Mouse (Mus musculus) limb, embryonic 12.5 days (tissue): ENCODE data around the gene Prkcg. TPM values are rescaled to one million over a fixed set of nuclear protein-coding genes. Genes with fewer than 3 reads are reported as not detected.
"Not testable (repeated sequence)": the region's sequence is repeated elsewhere in the genome, so short reads cannot be mapped to it uniquely, and the experiment has no call there.

Source experiments
- ATAC-seq: fragments of 200-750 bp; cut with Nextera tagmentation; 2 replicates; pipeline ENCODE4 v1.8.0; 2017; ENCODE audit warnings: low read depth, moderate TSS enrichment; ENCODE audit not compliant: insufficient number of reproducible peaks, insufficient read depth, low FRiP score, low TSS enrichment
- H3K27ac ChIP-seq: fragments of 300-500 bp; sonication (generic); 2 replicates; pipeline ENCODE4 v1.5.1; 2016; ENCODE audit warnings: mild to moderate bottlenecking, moderate library complexity
- H3K27me3 ChIP-seq: fragments of 300-500 bp; sonication (generic); 2 replicates; pipeline ENCODE4 v1.6.1; 2016; ENCODE audit warnings: mild to moderate bottlenecking, moderate library complexity
- H3K36me3 ChIP-seq: fragments of 300-500 bp; sonication (generic); 2 replicates; pipeline ENCODE4 v1.6.1; 2016; ENCODE audit warnings: mild to moderate bottlenecking, moderate library complexity
- H3K4me1 ChIP-seq: fragments of 300-500 bp; sonication (generic); replicated peaks from 2 replicates; pipeline ENCODE4 v1.6.1; 2016
- H3K4me2 ChIP-seq: fragments of 300-500 bp; sonication (generic); 2 replicates; pipeline ENCODE4 v1.6.1; 2016; ENCODE audit warnings: mild to moderate bottlenecking, moderate library complexity
- H3K4me3 ChIP-seq: fragments of 300-500 bp; sonication (generic); replicated peaks from 2 replicates; pipeline ENCODE4 v1.5.1; 2016; ENCODE audit warnings: mild to moderate bottlenecking
- H3K9ac ChIP-seq: fragments of 300-500 bp; sonication (generic); replicated peaks from 2 replicates; pipeline ENCODE4 v1.6.1; 2016; ENCODE audit warnings: mild to moderate bottlenecking, moderate library complexity
- H3K9me3 ChIP-seq: fragments of 300-500 bp; sonication (generic); 2 replicates; pipeline ENCODE4 v1.6.1; 2016; ENCODE audit warnings: mild to moderate bottlenecking, moderate library complexity
- WGBS: fragments of 180-500 bp; shearing (Covaris S2); methylation state at CpG from one replicate; pipeline ENCODE4 v1.1.7; 2016; 5-methylcytosine and 5-hydroxymethylcytosine counted together
- polyA plus RNA-seq: library from polyadenylated mRNA; unstranded; fragments of >200 nt; fragmentation: Nextera tagmentation; extraction: Ambion mirVana; gene quantifications from 2 replicates; pipeline ENCODE4 v1.2.1, GENCODE M21; 2016

The Prkcg gene
- polyA plus RNA-seq, 1 experiment from 2014 or later, result not detected

GRCm38 (mm10) chr7:3275455-3276170, 13.4 kb upstream of the Prkcg start:
- H3K4me1 ChIP-seq, result no peaks in the 10 kb centered on the region
- 46% methylated on average over 6 of the region's 6 CpGs for WGBS
- no peaks in the 10 kb centered on the region for H3K36me3 ChIP-seq
- H3K27me3 ChIP-seq, result no peaks in the 10 kb centered on the region
- no peak for ATAC-seq
- H3K4me3 ChIP-seq, result no peak overlapping the region
- no peak overlapping the region for H3K4me2 ChIP-seq
- H3K9ac ChIP-seq, result no peak overlapping the region
- H3K27ac ChIP-seq, result 0 out of 2 replicates have a peak overlapping the region, but pooled peaks have one; percentile 29
- no peaks in the 10 kb centered on the region for H3K9me3 ChIP-seq

DNA sequence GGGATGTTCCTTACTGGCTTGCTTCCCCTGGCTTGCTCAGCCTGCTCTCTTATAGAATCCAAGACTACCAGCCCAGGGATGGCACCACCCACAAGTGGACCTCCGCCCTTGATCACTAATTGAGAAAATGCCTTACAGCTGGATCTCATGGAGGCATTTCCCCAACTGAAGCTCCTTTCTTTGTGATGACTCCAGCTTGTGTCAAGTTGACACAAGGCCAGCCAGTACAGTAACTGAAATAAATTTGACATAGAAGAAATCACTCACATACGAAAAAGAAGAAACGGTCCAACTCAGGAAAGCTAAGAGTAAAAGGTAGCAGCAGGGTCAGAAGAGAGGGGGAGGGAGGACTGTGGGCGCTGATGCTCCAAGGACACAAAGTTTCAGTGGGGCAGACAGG, 12.2 kb upstream of the Prkcg start:
- ATAC-seq, H3K36me3 ChIP-seq, H3K4me1 ChIP-seq, H3K9me3 ChIP-seq, H3K4me2 ChIP-seq, H3K9ac ChIP-seq, H3K4me3 ChIP-seq, H3K27me3 ChIP-seq, H3K27ac ChIP-seq: not testable (repeated sequence)
- WGBS, result 41% methylated on average over 4 of the region's 4 CpGs

- Histone ChIP-seq H3K4me3 (no peak overlapping the region), H3K27me3 (no peaks in the 10 kb centered on the region), H3K36me3 (no peaks in the 10 kb centered on the region), H3K4me1 (no peaks in the 10 kb centered on the region), H3K4me2 (no peak overlapping the region), H3K27ac (no peak overlapping the region), H3K9me3 (no peaks in the 10 kb centered on the region), H3K9ac (no peak overlapping the region)
- ATAC-seq, result no peak
- 78% methylated on average over 5 of the region's 5 CpGs for WGBS
Measured at GRCm38 (mm10) chr7:3280080-3280653, 8.8 kb upstream of the Prkcg start.

- no peak overlapping the region for H3K9ac ChIP-seq
- H3K4me1 ChIP-seq, result no peaks in the 10 kb centered on the region
- H3K27me3 ChIP-seq, result no peaks in the 10 kb centered on the region
- H3K36me3 ChIP-seq, result no peaks in the 10 kb centered on the region
- H3K9me3 ChIP-seq, result no peaks in the 10 kb centered on the region
- H3K4me2 ChIP-seq, result no peak overlapping the region
- H3K4me3 ChIP-seq, result no peak overlapping the region
- 50% methylated on average over 8 of the region's 8 CpGs for WGBS
- no peak for ATAC-seq
- no peak overlapping the region for H3K27ac ChIP-seq
Measured at GRCm38 (mm10) chr7:3280654-3281153, 8.3 kb upstream of the Prkcg start.

DNA sequence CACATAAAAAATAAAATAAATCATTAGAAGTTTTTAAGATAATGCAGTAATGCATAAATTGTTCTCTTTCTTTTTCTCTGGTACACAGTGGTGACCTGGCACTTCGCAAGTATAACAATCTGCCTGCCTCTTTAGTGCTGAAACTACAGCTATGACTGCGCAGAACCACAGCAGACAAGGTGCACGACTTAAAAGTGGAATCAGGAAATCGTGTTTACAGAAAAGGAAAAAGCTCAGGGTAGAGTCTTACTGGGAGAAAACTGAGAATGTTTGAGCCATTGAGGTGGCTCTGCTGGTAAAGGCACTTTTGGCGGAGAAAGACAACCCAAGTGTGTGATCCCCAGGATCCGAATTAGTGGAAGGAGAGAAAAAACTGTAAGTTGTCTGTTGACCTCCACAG, 7.2 kb upstream of the Prkcg start:
- Histone ChIP-seq H3K4me3 (no peak overlapping the region), H3K9ac (no peak overlapping the region), H3K4me2 (no peak overlapping the region), H3K36me3 (no peaks in the 10 kb centered on the region), H3K9me3 (no peaks in the 10 kb centered on the region), H3K27me3 (no peaks in the 10 kb centered on the region), H3K4me1 (no peaks in the 10 kb centered on the region), H3K27ac (no peak overlapping the region)
- no peak for ATAC-seq
- 84% methylated on average over 6 of the region's 6 CpGs for WGBS

GRCm38 (mm10) chr7:3283081-3283875, 5.7 kb upstream of the Prkcg start:
- no peak overlapping the region for H3K4me2 ChIP-seq
- ATAC-seq, result no peak
- no peaks in the 10 kb centered on the region for H3K36me3 ChIP-seq
- H3K9ac ChIP-seq, result no peak overlapping the region
- 84% methylated on average over 11 of the region's 11 CpGs for WGBS
- no peak overlapping the region for H3K4me3 ChIP-seq
- H3K9me3 ChIP-seq, result no peaks in the 10 kb centered on the region
- H3K4me1 ChIP-seq, result no peaks in the 10 kb centered on the region
- H3K27ac ChIP-seq, result no peak overlapping the region
- no peaks in the 10 kb centered on the region for H3K27me3 ChIP-seq

DNA sequence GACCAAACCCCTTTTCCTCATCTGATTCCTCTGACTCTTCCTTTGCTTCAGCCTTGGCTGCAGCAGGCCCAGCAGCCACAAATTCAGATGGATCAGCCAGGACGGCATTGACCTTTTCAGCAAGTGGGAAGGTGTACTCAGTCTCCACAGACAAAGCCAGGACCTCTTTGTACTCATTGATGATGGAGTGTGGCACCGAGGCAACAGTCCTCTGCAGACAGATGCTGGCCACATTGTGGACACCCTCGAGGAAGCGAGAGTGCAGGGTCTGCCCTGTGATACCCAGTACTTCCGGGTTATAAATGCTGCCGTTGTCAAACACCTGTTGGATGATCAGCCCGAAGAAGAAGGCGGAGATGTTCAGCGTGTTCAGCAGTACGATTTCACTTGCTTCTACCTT, 4.4 kb upstream of the Prkcg start:
- H3K9ac ChIP-seq, result no peak overlapping the region
- H3K27me3 ChIP-seq, result no peaks in the 10 kb centered on the region
- WGBS, result 83% methylated on average over 10 of the region's 10 CpGs
- no peaks in the 10 kb centered on the region for H3K9me3 ChIP-seq
- no peaks in the 10 kb centered on the region for H3K36me3 ChIP-seq
- peaks cover 7% of the 10 kb centered on the region for H3K4me1 ChIP-seq
- no peak for ATAC-seq
- H3K4me3 ChIP-seq, result no peak overlapping the region
- no peak overlapping the region for H3K27ac ChIP-seq
- H3K4me2 ChIP-seq, result no peak overlapping the region

GRCm38 (mm10) chr7:3286036-3286435, 2.9 kb upstream of the Prkcg start:
- Histone ChIP-seq H3K27ac (no peak overlapping the region), H3K27me3 (no peaks in the 10 kb centered on the region), H3K4me1 (peaks cover 17% of the 10 kb centered on the region), H3K9ac (no peak overlapping the region), H3K4me3 (no peak overlapping the region), H3K4me2 (no peak overlapping the region), H3K36me3 (no peaks in the 10 kb centered on the region), H3K9me3 (no peaks in the 10 kb centered on the region)
- ATAC-seq, result no peak
- WGBS, result 93% methylated on average over 5 of the region's 5 CpGs

GRCm38 (mm10) chr7:3287186-3287585, 1.8 kb upstream of the Prkcg start:
- H3K27ac ChIP-seq, result peak overlapping the region; percentile 20; the same call in 1 of the 2 replicates
- no peaks in the 10 kb centered on the region for H3K27me3 ChIP-seq
- H3K4me1 ChIP-seq, result peaks cover 28% of the 10 kb centered on the region
- ATAC-seq, result no peak
- H3K9me3 ChIP-seq, result no peaks in the 10 kb centered on the region
- no peaks in the 10 kb centered on the region for H3K36me3 ChIP-seq
- H3K4me2 ChIP-seq, result no peak overlapping the region
- WGBS, result 67% methylated on average over 7 of the region's 7 CpGs
- no peak overlapping the region for H3K9ac ChIP-seq
- no peak overlapping the region for H3K4me3 ChIP-seq

DNA sequence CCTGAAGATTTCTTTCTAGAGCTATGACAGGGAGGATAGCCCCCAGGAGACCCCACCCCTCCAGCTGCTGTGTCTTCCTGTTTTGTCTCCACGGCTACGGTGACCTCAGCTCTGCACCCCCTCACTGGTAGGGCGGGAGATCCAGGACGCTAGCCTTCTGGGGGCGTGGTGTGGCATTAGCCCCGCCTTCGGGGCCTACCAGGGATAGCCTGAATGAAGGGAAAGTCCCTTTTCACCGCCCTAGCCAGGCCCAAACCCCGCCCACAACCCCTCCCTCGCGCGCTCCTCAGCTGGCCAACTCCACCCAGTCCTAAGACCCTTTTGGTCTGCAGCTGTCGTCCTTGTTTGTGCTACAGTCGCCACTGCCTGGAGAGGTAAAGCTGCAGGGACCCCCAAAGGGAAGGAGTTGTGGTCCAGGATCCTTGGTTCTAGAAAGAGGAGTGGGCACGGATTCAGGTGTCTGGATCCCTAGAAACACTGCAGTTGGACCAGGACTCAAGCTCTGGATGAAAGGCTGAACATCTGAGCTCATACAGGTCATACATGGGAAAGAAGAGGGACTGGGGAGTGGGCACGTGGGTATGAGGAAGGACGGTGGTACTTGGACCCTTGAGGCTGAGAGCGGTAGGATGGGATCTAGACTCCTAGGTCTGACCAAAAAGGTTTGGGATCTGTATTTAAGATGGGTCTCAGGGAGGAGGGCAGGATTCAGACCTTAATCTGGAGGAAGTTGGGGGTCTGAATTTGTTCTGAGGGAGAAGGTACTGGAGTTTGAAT, 1.5 kb downstream of the Prkcg start:
- Histone ChIP-seq H3K4me2 (peak overlapping the region; percentile 66), H3K4me1 (peaks cover 39% of the 10 kb centered on the region), H3K36me3 (peaks cover 17% of the 10 kb centered on the region), H3K27ac (peak overlapping the region; percentile 89), H3K9ac (peak overlapping the region; percentile 67), H3K4me3 (peak overlapping the region; percentile 43), H3K9me3 (no peaks in the 10 kb centered on the region), H3K27me3 (no peaks in the 10 kb centered on the region)
- 2% methylated on average over 18 of the region's 18 CpGs for WGBS
- peak; percentile 86 for ATAC-seq

DNA sequence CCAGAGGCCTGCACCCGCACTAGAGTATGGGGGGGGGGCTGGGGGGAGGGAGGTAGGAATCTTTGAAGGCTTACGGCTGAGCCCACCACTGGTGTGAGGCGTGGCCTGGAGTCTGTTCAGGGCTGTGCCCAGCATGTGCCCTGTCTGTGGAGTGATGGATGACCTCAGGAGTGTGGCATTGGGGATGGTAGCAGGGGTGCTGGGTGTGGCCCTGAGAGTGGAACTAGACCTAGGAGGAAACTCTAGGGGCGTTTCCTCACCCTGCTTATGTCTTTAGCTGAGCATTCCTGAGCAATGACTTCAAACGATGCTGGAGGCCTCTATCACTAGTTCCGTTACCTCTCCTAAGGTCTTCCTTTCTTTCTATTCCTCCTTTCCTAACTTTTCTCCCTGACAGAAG, 2.2 kb downstream of the Prkcg start:
- 0 out of 2 replicates have a peak, but pooled peaks have one; percentile 1 for ATAC-seq
- Histone ChIP-seq H3K36me3 (peaks cover 18% of the 10 kb centered on the region), H3K4me2 (peak overlapping the region; percentile 66), H3K27me3 (no peaks in the 10 kb centered on the region), H3K4me1 (peaks cover 39% of the 10 kb centered on the region), H3K27ac (no peak overlapping the region), H3K9me3 (no peaks in the 10 kb centered on the region), H3K9ac (peak overlapping the region; percentile 67; the same call in 1 of the 2 replicates), H3K4me3 (peak overlapping the region; percentile 43)
- WGBS, result 35% methylated on average over 6 of the region's 6 CpGs
